Mouse (Mus musculus) heart, embryonic 16.5 days (tissue): ENCODE data around the gene Rxfp1. TPM values are rescaled to one million over a fixed set of nuclear protein-coding genes. Genes with fewer than 3 reads are reported as not detected.

Experiments
- polyA plus RNA-seq: library from polyadenylated mRNA; unstranded; fragments of >200 nt; fragmentation: Nextera tagmentation; extraction: Ambion mirVana; gene quantifications from 2 replicates; pipeline ENCODE4 v1.2.1, GENCODE M21; 2015

The Rxfp1 gene
- polyA plus RNA-seq, 1 experiment from 2014 or later = 15.1 TPM

Other genes starting within 250 kb of the Rxfp1 start
- 2.6 and 2.7 TPM in 2 replicates for gene Fnip2, start 170.1 kb downstream of the Rxfp1 start, polyA plus RNA-seq
- gene Ppid, start 146.5 kb downstream of the Rxfp1 start, polyA plus RNA-seq = 99.8 and 119 TPM in 2 replicates
- gene 4930579G24Rik, start 108.8 kb downstream of the Rxfp1 start, polyA plus RNA-seq = 21.6 and 27.6 TPM in 2 replicates
- 227 and 228 TPM in 2 replicates for gene Etfdh, start 108.4 kb downstream of the Rxfp1 start, polyA plus RNA-seq
- gene Tmem144, start 114.9 kb upstream of the Rxfp1 start, polyA plus RNA-seq = 10.5 and 11.3 TPM in 2 replicates
- 61.6 and 61.7 TPM in 2 replicates for gene Fam198b, start 146.7 kb upstream of the Rxfp1 start, polyA plus RNA-seq